Comparison of ENCODE assay signal across 33 mouse cellular contexts in the genomic region with DNA sequence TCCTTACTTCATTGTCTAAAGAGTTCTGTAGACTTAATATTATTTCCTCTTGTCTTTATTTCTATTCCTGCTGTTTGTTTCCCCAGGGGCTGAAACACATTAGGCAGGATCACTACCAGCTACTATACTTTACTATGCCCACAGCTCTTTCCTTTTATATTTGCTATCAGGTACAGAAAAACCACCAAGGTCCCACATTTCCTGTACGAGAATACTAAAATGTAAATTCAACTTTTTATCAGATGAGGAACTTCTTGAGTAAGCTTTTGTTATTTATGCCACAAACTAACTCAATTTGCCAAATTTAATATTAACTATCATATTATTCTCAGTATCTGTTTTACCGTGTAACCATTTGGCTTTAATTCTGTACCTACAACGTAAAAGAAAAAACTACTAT.
"Had no signal": no experiment of that assay in that cellular context is flagged by ENCODE, and none has a peak within 500 bp of the region (broad histone marks: within the 10 kb centered on the region; RNA-seq: fewer than 3 reads in every experiment).

No protein-coding gene starts in this region.

- ATAC-seq: hindbrain, embryonic 16.5 days; hindbrain, postnatal 0 days; inflammation-experienced regulatory T-cells, adult 6 months; intestine, embryonic 15.5 days; intestine, embryonic 16.5 days; intestine, postnatal 0 days had no signal

- DNase-seq: heart, postnatal 10 days; heart, postnatal 14 days; heart, postnatal 4 days; kidney, adult 11 months; kidney, adult 18-20 months; kidney, adult 2 months; kidney, adult 8-10 months; kidney, adult 9 months; kidney, postnatal 10 days; kidney, postnatal 14 days; kidney, postnatal 25 days; kidney, postnatal 36 days; kidney, postnatal 4 days; layer of hippocampus, adult 9-11 months; layer of hippocampus, postnatal 36 days had no signal

- H3K4me3 ChIP-seq: heart, embryonic 12.5 days; heart, embryonic 13.5 days; heart, embryonic 15.5 days; hindbrain, embryonic 10.5 days; hindbrain, embryonic 12.5 days; hindbrain, embryonic 13.5 days; hindbrain, embryonic 15.5 days; intestine, embryonic 15.5 days; kidney, embryonic 15.5 days; layer of hippocampus, adult 2 months; left cerebral cortex, adult 2 months had no signal

- H3K36me3 ChIP-seq: heart, embryonic 12.5 days; heart, embryonic 15.5 days; hindbrain, embryonic 12.5 days; hindbrain, embryonic 15.5 days; intestine, embryonic 15.5 days had no signal

- H3K9ac ChIP-seq: heart, embryonic 12.5 days; heart, embryonic 13.5 days; heart, embryonic 15.5 days; hindbrain, embryonic 12.5 days; hindbrain, embryonic 13.5 days; hindbrain, embryonic 14.5 days; hindbrain, embryonic 15.5 days; intestine, embryonic 15.5 days; kidney, embryonic 15.5 days had no signal

- H3K4me1 ChIP-seq: hindbrain, embryonic 10.5 days; hindbrain, embryonic 12.5 days had no signal

- H3K9me3 ChIP-seq: heart, embryonic 12.5 days; heart, embryonic 13.5 days; heart, embryonic 15.5 days; hindbrain, embryonic 10.5 days; hindbrain, embryonic 12.5 days; hindbrain, embryonic 13.5 days; hindbrain, embryonic 15.5 days; intestine, embryonic 15.5 days; kidney, embryonic 15.5 days had no signal

- H3K27ac ChIP-seq: heart, embryonic 13.5 days; heart, embryonic 15.5 days; hindbrain, embryonic 10.5 days; hindbrain, embryonic 12.5 days; hindbrain, embryonic 13.5 days; hindbrain, embryonic 14.5 days; hindbrain, embryonic 15.5 days; hindbrain, postnatal 0 days; intestine, embryonic 15.5 days; kidney, embryonic 15.5 days; kidney, postnatal 0 days; layer of hippocampus, adult 2 months; left cerebral cortex, adult 2 months had no signal

- H3K27me3 ChIP-seq: heart, embryonic 12.5 days; heart, embryonic 13.5 days; heart, embryonic 15.5 days; hindbrain, embryonic 12.5 days; hindbrain, embryonic 13.5 days; hindbrain, embryonic 15.5 days; intestine, embryonic 15.5 days; kidney, embryonic 15.5 days had no signal
